Mouse (Mus musculus) midbrain, postnatal 0 days (tissue): ENCODE measurements around the gene Hopx. TPM values are rescaled to one million over a fixed set of nuclear protein-coding genes. Genes with fewer than 3 reads are reported as not detected.

Source experiments
- ATAC-seq: fragments of 200-750 bp; cut with Nextera tagmentation; 2 replicates; pipeline ENCODE4 v1.8.0; 2017; ENCODE audit warnings: moderate number of reproducible peaks, mild to moderate bottlenecking, moderate TSS enrichment, moderate library complexity; ENCODE audit not compliant: low FRiP score
- DNase-seq: peaks from one replicate; pipeline ENCODE4 v3.0.0-alpha.2; 2015; ENCODE audit warnings: low spot score
- H3K27ac ChIP-seq: fragments of 300-500 bp; sonication (generic); 2 replicates; pipeline ENCODE4 v1.5.1; 2014; ENCODE audit warnings: low read depth, mild to moderate bottlenecking, low read length, mixed read lengths
- H3K27me3 ChIP-seq: fragments of 300-500 bp; sonication (generic); 2 replicates; pipeline ENCODE4 v1.6.1; 2014; ENCODE audit warnings: low read length, control low read depth, mixed read lengths; ENCODE audit not compliant: insufficient read depth
- H3K36me3 ChIP-seq: fragments of 300-500 bp; sonication (generic); 2 replicates; pipeline ENCODE4 v1.6.1; 2014; ENCODE audit warnings: low read length, control low read depth, mixed read lengths; ENCODE audit not compliant: insufficient read depth
- H3K4me1 ChIP-seq: fragments of 300-500 bp; sonication (generic); 2 replicates; pipeline ENCODE4 v1.6.1; 2014; ENCODE audit warnings: mild to moderate bottlenecking, control low read depth, antibody characterized with exemption, low read length, mixed read lengths; ENCODE audit not compliant: insufficient read depth
- H3K4me2 ChIP-seq: fragments of 300-500 bp; sonication (generic); 2 replicates; pipeline ENCODE4 v1.6.1; 2014; ENCODE audit warnings: low read depth, mild to moderate bottlenecking, low read length, mixed read lengths; ENCODE audit not compliant: poor library complexity, severe bottlenecking
- H3K4me3 ChIP-seq: fragments of 300-500 bp; sonication (generic); 2 replicates; pipeline ENCODE4 v1.5.1; 2014; ENCODE audit warnings: low read depth, mild to moderate bottlenecking, low read length, moderate library complexity
- H3K9ac ChIP-seq: fragments of 300-500 bp; sonication (generic); replicated peaks from 2 replicates; pipeline ENCODE4 v1.6.1; 2014; ENCODE audit warnings: mild to moderate bottlenecking, low read length, moderate library complexity, mixed read lengths; ENCODE audit not compliant: poor library complexity, severe bottlenecking
- H3K9me3 ChIP-seq: fragments of 300-500 bp; sonication (generic); 2 replicates; pipeline ENCODE4 v1.6.1; 2016; ENCODE audit warnings: low read length, control low read depth
- CTCF ChIP-seq: IDR thresholded peaks from 2 replicates; pipeline ENCODE4 v1.5.1; 2016; ENCODE audit warnings: antibody characterized with exemption, mild to moderate bottlenecking
- WGBS: fragments of 180-500 bp; shearing (Covaris S2); extraction: QIAGEN DNeasy Blood & Tissue Kit; methylation state at CpG from one replicate; pipeline ENCODE4 v1.1.7; 2014; 5-methylcytosine and 5-hydroxymethylcytosine counted together
- polyA plus RNA-seq: library from polyadenylated mRNA; unstranded; fragments of >200 nt; fragmentation: Nextera tagmentation; extraction: Ambion mirVana; gene quantifications from 2 replicates; pipeline ENCODE4 v1.2.1, GENCODE M21; 2015
- total RNA-seq: library from RNA; depleted of rRNA; stranded (reverse); fragments of >200 nt; gene quantifications from 2 replicates; pipeline ENCODE4 v1.2.3, GENCODE M21; 2014

The Hopx gene
- total and polyA plus RNA-seq, 2 experiments from 2014 or later, result 1.8 to 20.8 TPM

GRCm38 (mm10) chr5:77094510-77095491 lies 20.1 kb downstream of the Hopx start:
- Histone ChIP-seq H3K36me3 (no peaks in the 10 kb centered on the region), H3K4me2 (peak overlapping the region; percentile 99), H3K9me3 (no peaks in the 10 kb centered on the region), H3K27me3 (peaks cover 9% of the 10 kb centered on the region), H3K27ac (no peak overlapping the region), H3K9ac (peak overlapping the region; percentile 54), H3K4me3 (peak overlapping the region; percentile 63), H3K4me1 (no peaks in the 10 kb centered on the region)
- TF ChIP-seq CTCF, result no peak
- ATAC-seq, result peak; percentile 72
- DNase-seq, result peak; percentile 64
- WGBS, result under 1% methylated on average over 68 of the region's 69 CpGs

DNA sequence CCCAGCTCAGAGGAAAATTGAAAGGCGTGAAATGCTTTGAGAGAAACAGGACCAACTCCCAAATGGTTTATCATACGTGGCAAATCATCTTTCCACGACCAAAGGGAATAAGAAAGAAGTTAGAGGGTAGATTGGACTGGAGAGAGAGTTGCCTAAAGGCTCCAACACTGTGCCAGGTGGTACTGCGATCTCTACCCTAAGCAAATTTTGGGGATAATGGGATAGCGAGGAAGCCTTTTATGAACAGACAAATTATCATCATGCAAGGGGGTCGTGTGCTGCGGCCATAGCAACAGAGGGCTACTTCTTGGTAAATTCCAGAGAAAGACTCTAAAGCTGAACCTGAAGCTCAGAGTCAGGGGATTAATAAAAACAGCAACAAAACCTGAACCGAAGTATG lies 21.0 kb downstream of the Hopx start:
- H3K27me3 ChIP-seq, result peaks cover 9% of the 10 kb centered on the region
- H3K4me3 ChIP-seq, result peak overlapping the region; percentile 63
- 12% methylated on average over 8 of the region's 8 CpGs for WGBS
- peak overlapping the region; percentile 99 for H3K4me2 ChIP-seq
- H3K4me1 ChIP-seq, result no peaks in the 10 kb centered on the region
- H3K9ac ChIP-seq, result no peak overlapping the region
- TF ChIP-seq CTCF, result no peak
- ATAC-seq (no peak), DNase-seq (no peak)
- H3K36me3 ChIP-seq, result no peaks in the 10 kb centered on the region
- no peaks in the 10 kb centered on the region for H3K9me3 ChIP-seq
- H3K27ac ChIP-seq, result no peak overlapping the region

- DNase-seq, result no peak
- Histone ChIP-seq H3K27ac (no peak overlapping the region), H3K9ac (no peak overlapping the region), H3K36me3 (no peaks in the 10 kb centered on the region), H3K4me3 (no peak overlapping the region), H3K9me3 (no peaks in the 10 kb centered on the region), H3K4me2 (no peak overlapping the region; the same call in 1 of the 2 replicates), H3K4me1 (no peaks in the 10 kb centered on the region), H3K27me3 (peaks cover 11% of the 10 kb centered on the region)
- TF ChIP-seq CTCF, result no peak
- ATAC-seq, result no peak
- 90% methylated on average over 5 of the region's 5 CpGs for WGBS
Measured at GRCm38 (mm10) chr5:77092531-77092930, 22.4 kb downstream of the Hopx start.

DNA sequence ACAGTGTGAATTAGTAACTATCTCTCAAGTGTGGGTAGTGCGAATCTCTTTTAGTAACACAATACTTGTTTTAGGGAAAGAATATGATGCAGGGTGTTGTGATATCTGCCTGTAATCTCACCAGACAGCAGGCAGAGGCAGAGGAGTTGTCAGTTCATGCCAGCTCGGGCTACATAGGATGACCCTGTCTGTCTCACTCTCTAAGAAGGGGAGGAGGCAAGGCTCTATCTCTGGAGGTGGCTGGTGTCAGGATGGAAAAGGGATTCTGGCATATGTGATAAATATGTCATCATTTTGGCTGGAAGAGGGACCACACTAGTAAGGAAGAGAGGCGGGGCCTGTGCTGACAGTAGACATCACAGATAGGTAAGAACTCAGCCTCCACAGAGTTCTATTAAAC lies 23.0 kb downstream of the Hopx start:
- no peaks in the 10 kb centered on the region for H3K9me3 ChIP-seq
- DNase-seq (no peak), ATAC-seq (no peak)
- no peaks in the 10 kb centered on the region for H3K4me1 ChIP-seq
- WGBS, result 91% methylated on average over 3 of the region's 3 CpGs
- H3K27me3 ChIP-seq, result peaks cover 11% of the 10 kb centered on the region
- H3K27ac ChIP-seq, result no peak overlapping the region
- H3K36me3 ChIP-seq, result no peaks in the 10 kb centered on the region
- H3K9ac ChIP-seq, result no peak overlapping the region
- H3K4me3 ChIP-seq, result no peak overlapping the region
- no peak for TF ChIP-seq CTCF
- no peak overlapping the region for H3K4me2 ChIP-seq

DNA sequence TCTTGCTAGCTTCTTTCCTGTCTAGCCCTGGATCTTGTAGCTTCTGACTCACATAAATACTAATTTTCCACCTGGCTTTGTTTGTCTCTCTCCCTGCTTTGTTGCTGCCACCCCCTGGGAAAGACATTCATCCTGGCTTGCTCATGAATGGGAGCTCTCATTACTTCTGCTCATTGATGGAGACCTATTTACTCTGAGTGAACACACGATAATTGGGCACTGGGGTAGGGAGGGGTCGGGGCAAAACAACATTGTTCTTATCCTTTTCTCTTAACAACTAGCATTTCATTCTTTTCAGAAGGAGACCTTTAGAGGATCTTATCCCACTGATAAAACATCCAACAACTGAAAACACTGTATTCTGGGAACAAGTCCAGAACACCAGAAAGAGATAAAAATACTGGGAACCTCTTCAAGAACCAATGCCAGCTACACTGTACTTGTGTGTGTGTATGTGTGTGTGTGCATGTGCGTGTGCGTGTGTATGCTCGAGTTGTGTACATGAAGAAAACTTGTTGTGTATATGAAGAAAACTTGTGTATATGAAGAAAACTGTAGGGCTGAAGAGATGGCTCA lies 24.3 kb downstream of the Hopx start:
- WGBS, result 60% methylated on average over 5 of the region's 5 CpGs
- no peak overlapping the region for H3K4me3 ChIP-seq
- H3K9ac ChIP-seq, result no peak overlapping the region
- H3K4me1 ChIP-seq, result no peaks in the 10 kb centered on the region
- H3K27ac ChIP-seq, result no peak overlapping the region
- H3K36me3 ChIP-seq, result no peaks in the 10 kb centered on the region
- DNase-seq, result peak; percentile 32
- H3K27me3 ChIP-seq, result peaks cover 4% of the 10 kb centered on the region; the same call in 1 of the 2 replicates
- no peaks in the 10 kb centered on the region for H3K9me3 ChIP-seq
- no peak for ATAC-seq
- TF ChIP-seq CTCF, result no peak
- H3K4me2 ChIP-seq, result no peak overlapping the region

GRCm38 (mm10) chr5:77089901-77090300 lies 25.0 kb downstream of the Hopx start:
- Histone ChIP-seq H3K9ac (no peak overlapping the region), H3K9me3 (no peaks in the 10 kb centered on the region), H3K36me3 (no peaks in the 10 kb centered on the region), H3K4me1 (no peaks in the 10 kb centered on the region), H3K27ac (no peak overlapping the region), H3K27me3 (0 out of 2 replicates have a peak, but pooled peaks cover 2% of the 10 kb centered on the region), H3K4me3 (no peak overlapping the region), H3K4me2 (no peak overlapping the region)
- ATAC-seq (no peak), DNase-seq (peak; percentile 44)
- TF ChIP-seq CTCF, result no peak
- 37% methylated on average over 8 of the region's 8 CpGs for WGBS
